Comparison of ENCODE assay signal across 27 mouse cellular contexts in genomic region chr6:50782221-50782620, GRCm38 (mm10).
DNase-seq lines count a peak whose midpoint lies in the region; ATAC-seq and TF ChIP-seq lines count a peak whose summit lies in the region.
"Had no signal": no experiment of that assay in that cellular context is flagged by ENCODE, and none has a peak within 500 bp of the region (broad histone marks: within the 10 kb centered on the region; RNA-seq: fewer than 3 reads in every experiment).

No protein-coding gene starts in this region.

- H3K9me3 ChIP-seq in hindbrain, embryonic 15.5 days = no peaks in the 10 kb centered on the region
- no peaks in the 10 kb centered on the region for H3K9me3 ChIP-seq in hindbrain, embryonic 10.5 days
- H3K9me3 ChIP-seq in midbrain, embryonic 15.5 days = no peaks in the 10 kb centered on the region
- H3K9me3 ChIP-seq in midbrain, embryonic 11.5 days (ENCODE audit: control insufficient read depth, low read length) = no peaks in the 10 kb centered on the region
- H3K9me3 ChIP-seq: embryonic facial prominence, embryonic 12.5 days; embryonic facial prominence, embryonic 15.5 days; G1E; heart, embryonic 10.5 days; heart, embryonic 13.5 days had no signal

- H3K27ac ChIP-seq in gastrocnemius, adult 2 months = peak overlapping the region; percentile 62
- peak overlapping the region; percentile 77; the same call in 1 of the 2 replicates for H3K27ac ChIP-seq in hindbrain, embryonic 15.5 days (replicated peaks)
- no peak overlapping the region for H3K27ac ChIP-seq in hindbrain, embryonic 10.5 days
- H3K27ac ChIP-seq in midbrain, embryonic 15.5 days = 0 out of 2 replicates have a peak overlapping the region, but pooled peaks have one; percentile 10
- no peak overlapping the region for H3K27ac ChIP-seq in midbrain, embryonic 11.5 days (ENCODE audit: low read depth, low read length)
- H3K27ac ChIP-seq: embryonic facial prominence, embryonic 12.5 days; embryonic facial prominence, embryonic 15.5 days; heart, adult 2 months; heart, embryonic 10.5 days; heart, embryonic 13.5 days had no signal

- H3K36me3 ChIP-seq in hindbrain, embryonic 15.5 days = no peaks in the 10 kb centered on the region
- H3K36me3 ChIP-seq in hindbrain, embryonic 10.5 days = no peaks in the 10 kb centered on the region
- no peaks in the 10 kb centered on the region for H3K36me3 ChIP-seq in midbrain, embryonic 15.5 days (replicated peaks)
- H3K36me3 ChIP-seq in midbrain, embryonic 11.5 days (ENCODE audit: control insufficient read depth, insufficient read depth, low read length) = no peaks in the 10 kb centered on the region
- H3K36me3 ChIP-seq: embryonic facial prominence, embryonic 12.5 days; embryonic facial prominence, embryonic 15.5 days; G1E; heart, embryonic 10.5 days; heart, embryonic 13.5 days had no signal

- intact Hi-C loops in gastrocnemius, adult 2 months (cut with DNase I) = no loop called here
- intact Hi-C loops in gastrocnemius, postnatal 14 days (cut with DNase I; ENCODE audit: low total_unique reads) = no loop called here

- H3K4me2 ChIP-seq in hindbrain, embryonic 15.5 days = no peak overlapping the region
- H3K4me2 ChIP-seq in midbrain, embryonic 15.5 days = no peak overlapping the region
- no peak overlapping the region for H3K4me2 ChIP-seq in midbrain, embryonic 11.5 days
- H3K4me2 ChIP-seq: embryonic facial prominence, embryonic 12.5 days; embryonic facial prominence, embryonic 15.5 days; heart, embryonic 13.5 days had no signal

- DNase-seq in gastrocnemius, adult 2 months = peak; percentile 54
- no peak for DNase-seq in gastrocnemius, postnatal 14 days
- DNase-seq in hindbrain, embryonic 10.5 days (ENCODE audit: low spot score) = no peak
- DNase-seq in midbrain, embryonic 11.5 days (ENCODE audit: low spot score, missing footprints) = no peak
- peak; percentile 63 for DNase-seq in skeletal muscle tissue, adult 2 months (ENCODE audit: low read depth, low spot score)
- DNase-seq: adrenal gland, adult 2 months; adrenal gland, postnatal 14 days; B cell, adult 2 months; cerebellum, adult 11 months; cerebellum, adult 2 months; cerebellum, adult 9-11 months; cerebellum, postnatal 25 days; forebrain, postnatal 0 days; gastrocnemius, postnatal 25 days; heart, adult 2 months; heart, postnatal 14 days had no signal

- no peak overlapping the region for H3K4me3 ChIP-seq in gastrocnemius, adult 2 months
- H3K4me3 ChIP-seq in hindbrain, embryonic 15.5 days = no peak overlapping the region
- no peak overlapping the region for H3K4me3 ChIP-seq in hindbrain, embryonic 10.5 days
- H3K4me3 ChIP-seq in midbrain, embryonic 15.5 days = no peak overlapping the region
- no peak overlapping the region for H3K4me3 ChIP-seq in midbrain, embryonic 11.5 days (ENCODE audit: low read depth, low read length)
- H3K4me3 ChIP-seq: embryonic facial prominence, embryonic 12.5 days; embryonic facial prominence, embryonic 15.5 days; heart, adult 2 months; heart, embryonic 10.5 days; heart, embryonic 13.5 days had no signal

- no peak for ATAC-seq in hindbrain, embryonic 15.5 days (ENCODE audit: low FRiP score, low read depth)
- ATAC-seq in midbrain, embryonic 15.5 days (replicated peaks) = no peak
- ATAC-seq in midbrain, embryonic 11.5 days (ENCODE audit: low FRiP score) = no peak
- ATAC-seq: forebrain, embryonic 14.5 days; forebrain, postnatal 0 days; intestine, postnatal 0 days; Patski had no signal

- no peaks in the 10 kb centered on the region for H3K27me3 ChIP-seq in hindbrain, embryonic 15.5 days
- no peaks in the 10 kb centered on the region for H3K27me3 ChIP-seq in hindbrain, embryonic 10.5 days (ENCODE audit: insufficient read depth, poor library complexity, severe bottlenecking)
- H3K27me3 ChIP-seq in midbrain, embryonic 15.5 days (replicated peaks) = no peaks in the 10 kb centered on the region
- no peaks in the 10 kb centered on the region for H3K27me3 ChIP-seq in midbrain, embryonic 11.5 days (ENCODE audit: control insufficient read depth, insufficient read depth, low read length)
- H3K27me3 ChIP-seq: CH12.LX; embryonic facial prominence, embryonic 12.5 days; embryonic facial prominence, embryonic 15.5 days; heart, embryonic 13.5 days had no signal

- H3K9ac ChIP-seq in hindbrain, embryonic 15.5 days = no peak overlapping the region
- no peak overlapping the region for H3K9ac ChIP-seq in midbrain, embryonic 15.5 days
- H3K9ac ChIP-seq in midbrain, embryonic 11.5 days (ENCODE audit: low read length) = no peak overlapping the region
- H3K9ac ChIP-seq: embryonic facial prominence, embryonic 12.5 days; embryonic facial prominence, embryonic 15.5 days; forebrain, postnatal 0 days; heart, embryonic 13.5 days had no signal

- 84% methylated on average over 2 of the region's 2 CpGs for WGBS in hindbrain, embryonic 15.5 days
- WGBS in hindbrain, embryonic 10.5 days = 89% methylated on average over 2 of the region's 2 CpGs
- WGBS in midbrain, embryonic 15.5 days = 91% methylated on average over 2 of the region's 2 CpGs
- WGBS in midbrain, embryonic 11.5 days = 87% methylated on average over 2 of the region's 2 CpGs

- peaks cover 29% of the 10 kb centered on the region for H3K4me1 ChIP-seq in hindbrain, embryonic 15.5 days (replicated peaks)
- peaks cover 30% of the 10 kb centered on the region for H3K4me1 ChIP-seq in hindbrain, embryonic 10.5 days (replicated peaks)
- peaks cover 19% of the 10 kb centered on the region for H3K4me1 ChIP-seq in midbrain, embryonic 15.5 days
- H3K4me1 ChIP-seq in midbrain, embryonic 11.5 days (ENCODE audit: control insufficient read depth, insufficient read depth, low read length) = peaks cover 12% of the 10 kb centered on the region

- no peak for TF ChIP-seq CTCF in gastrocnemius, adult 2 months (IDR thresholded peaks at IDR 0.05)

Comparison
In these comparisons a context has a peak if more than half of its experiments do, and no peak if none do; other contexts are left out.
1. DNase-seq: peak in gastrocnemius, adult 2 months (single experiment) and skeletal muscle tissue, adult 2 months (single experiment); none in gastrocnemius, postnatal 14 days (single experiment), hindbrain, embryonic 10.5 days (single experiment) and midbrain, embryonic 11.5 days (single experiment).
2. H3K27ac ChIP-seq: peak in gastrocnemius, adult 2 months (single experiment), hindbrain, embryonic 15.5 days (single experiment) and midbrain, embryonic 15.5 days (single experiment); none in hindbrain, embryonic 10.5 days (single experiment) and midbrain, embryonic 11.5 days (single experiment).